Mouse (Mus musculus) splenic B cell, adult 2 months (primary cell): ENCODE results near the gene Polr3b.

Source experiments
- DNase-seq: peaks from one replicate; pipeline ENCODE4 v3.0.0-alpha.2; 2011; ENCODE audit warnings: low read depth, low spot score
- H3K27me3 ChIP-seq: 2 replicates; pipeline ENCODE4 v1.6.1; 2012; ENCODE audit warnings: mild to moderate bottlenecking, low read length, moderate library complexity, mixed read lengths; ENCODE audit not compliant: control insufficient read depth, poor library complexity, insufficient read depth, severe bottlenecking
- H3K36me3 ChIP-seq: 2 replicates; pipeline ENCODE4 v1.6.1; 2012; ENCODE audit warnings: mild to moderate bottlenecking, low read length, moderate library complexity, mixed read lengths; ENCODE audit not compliant: control insufficient read depth, poor library complexity, insufficient read depth, severe bottlenecking

Polr3b gene

GRCm38 (mm10) chr10:84702115-84702514, 80.0 kb downstream of the Polr3b start:
- Histone ChIP-seq H3K36me3 (peaks cover 12% of the 10 kb centered on the region), H3K27me3 (no peaks in the 10 kb centered on the region)
- no peak for DNase-seq

- Histone ChIP-seq H3K36me3 (peaks cover 12% of the 10 kb centered on the region), H3K27me3 (no peaks in the 10 kb centered on the region)
- DNase-seq = no peak
Observed at GRCm38 (mm10) chr10:84704594-84704993, 82.5 kb downstream of the Polr3b start.

GRCm38 (mm10) chr10:84705234-84705633, 83.1 kb downstream of the Polr3b start:
- no peaks in the 10 kb centered on the region for H3K27me3 ChIP-seq
- no peak for DNase-seq
- peaks cover 8% of the 10 kb centered on the region for H3K36me3 ChIP-seq

GRCm38 (mm10) chr10:84706543-84706942, 84.5 kb downstream of the Polr3b start:
- Histone ChIP-seq H3K36me3 (peaks cover 6% of the 10 kb centered on the region), H3K27me3 (no peaks in the 10 kb centered on the region)
- DNase-seq = no peak

- Histone ChIP-seq H3K36me3 (peaks cover 5% of the 10 kb centered on the region), H3K27me3 (no peaks in the 10 kb centered on the region)
- no peak for DNase-seq
Observed at GRCm38 (mm10) chr10:84707226-84707625, 85.1 kb downstream of the Polr3b start.

GRCm38 (mm10) chr10:84707752-84708530, 85.8 kb downstream of the Polr3b start:
- H3K27me3 ChIP-seq = no peaks in the 10 kb centered on the region
- no peak for DNase-seq

GRCm38 (mm10) chr10:84710192-84710591, 88.1 kb downstream of the Polr3b start:
- H3K27me3 ChIP-seq = no peaks in the 10 kb centered on the region
- no peak for DNase-seq
- peaks cover 6% of the 10 kb centered on the region for H3K36me3 ChIP-seq

More at GRCm38 (mm10) chr10:84707752-84708530, 85.8 kb downstream of the Polr3b start:
- H3K36me3 ChIP-seq = peaks cover 3% of the 10 kb centered on the region

- no peak for DNase-seq
- H3K36me3 ChIP-seq = peaks cover 8% of the 10 kb centered on the region
- no peaks in the 10 kb centered on the region for H3K27me3 ChIP-seq
Observed at GRCm38 (mm10) chr10:84710827-84711226, 88.7 kb downstream of the Polr3b start.

GRCm38 (mm10) chr10:84711479-84711878, 89.4 kb downstream of the Polr3b start:
- DNase-seq = no peak
- H3K36me3 ChIP-seq = peaks cover 8% of the 10 kb centered on the region
- no peaks in the 10 kb centered on the region for H3K27me3 ChIP-seq

GRCm38 (mm10) chr10:84711940-84712339, 89.8 kb downstream of the Polr3b start:
- H3K36me3 ChIP-seq = peaks cover 8% of the 10 kb centered on the region
- H3K27me3 ChIP-seq = no peaks in the 10 kb centered on the region
- no peak for DNase-seq

- Histone ChIP-seq H3K27me3 (no peaks in the 10 kb centered on the region), H3K36me3 (peaks cover 8% of the 10 kb centered on the region)
- no peak for DNase-seq
Observed at GRCm38 (mm10) chr10:84712532-84712931, 90.4 kb downstream of the Polr3b start.

GRCm38 (mm10) chr10:84713043-84713442, 91.0 kb downstream of the Polr3b start:
- Histone ChIP-seq H3K27me3 (no peaks in the 10 kb centered on the region), H3K36me3 (peaks cover 8% of the 10 kb centered on the region)
- no peak for DNase-seq

GRCm38 (mm10) chr10:84715639-84716038, 93.5 kb downstream of the Polr3b start:
- no peak for DNase-seq
- Histone ChIP-seq H3K27me3 (no peaks in the 10 kb centered on the region), H3K36me3 (peaks cover 10% of the 10 kb centered on the region)

- Histone ChIP-seq H3K27me3 (no peaks in the 10 kb centered on the region), H3K36me3 (peaks cover 9% of the 10 kb centered on the region)
- DNase-seq = no peak
Observed at GRCm38 (mm10) chr10:84716581-84716980, 94.5 kb downstream of the Polr3b start.

GRCm38 (mm10) chr10:84722711-84723110, 100.6 kb downstream of the Polr3b start:
- no peak for DNase-seq
- Histone ChIP-seq H3K27me3 (no peaks in the 10 kb centered on the region), H3K36me3 (peaks cover 9% of the 10 kb centered on the region)

- Histone ChIP-seq H3K27me3 (no peaks in the 10 kb centered on the region), H3K36me3 (peaks cover 7% of the 10 kb centered on the region)
- DNase-seq = no peak
Observed at GRCm38 (mm10) chr10:84727005-84727404, 104.9 kb downstream of the Polr3b start.
